Mouse (Mus musculus) bone marrow, adult 2 months (tissue): Measurements from ENCODE around the gene Gramd1b.

Source experiments
- CTCF ChIP-seq: fragments of 200-500 bp; IDR thresholded peaks from 2 replicates; pipeline ENCODE4 v1.5.1; 2011; ENCODE audit warnings: low read length, control low read depth; ENCODE audit not compliant: control insufficient read depth, insufficient read depth
- POLR2A ChIP-seq: fragments of 200-500 bp; IDR thresholded peaks from 2 replicates; pipeline ENCODE4 v1.6.1; 2011; ENCODE audit warnings: low read depth, mild to moderate bottlenecking, control low read depth, low read length, borderline replicate concordance; ENCODE audit not compliant: control insufficient read depth

DNA sequence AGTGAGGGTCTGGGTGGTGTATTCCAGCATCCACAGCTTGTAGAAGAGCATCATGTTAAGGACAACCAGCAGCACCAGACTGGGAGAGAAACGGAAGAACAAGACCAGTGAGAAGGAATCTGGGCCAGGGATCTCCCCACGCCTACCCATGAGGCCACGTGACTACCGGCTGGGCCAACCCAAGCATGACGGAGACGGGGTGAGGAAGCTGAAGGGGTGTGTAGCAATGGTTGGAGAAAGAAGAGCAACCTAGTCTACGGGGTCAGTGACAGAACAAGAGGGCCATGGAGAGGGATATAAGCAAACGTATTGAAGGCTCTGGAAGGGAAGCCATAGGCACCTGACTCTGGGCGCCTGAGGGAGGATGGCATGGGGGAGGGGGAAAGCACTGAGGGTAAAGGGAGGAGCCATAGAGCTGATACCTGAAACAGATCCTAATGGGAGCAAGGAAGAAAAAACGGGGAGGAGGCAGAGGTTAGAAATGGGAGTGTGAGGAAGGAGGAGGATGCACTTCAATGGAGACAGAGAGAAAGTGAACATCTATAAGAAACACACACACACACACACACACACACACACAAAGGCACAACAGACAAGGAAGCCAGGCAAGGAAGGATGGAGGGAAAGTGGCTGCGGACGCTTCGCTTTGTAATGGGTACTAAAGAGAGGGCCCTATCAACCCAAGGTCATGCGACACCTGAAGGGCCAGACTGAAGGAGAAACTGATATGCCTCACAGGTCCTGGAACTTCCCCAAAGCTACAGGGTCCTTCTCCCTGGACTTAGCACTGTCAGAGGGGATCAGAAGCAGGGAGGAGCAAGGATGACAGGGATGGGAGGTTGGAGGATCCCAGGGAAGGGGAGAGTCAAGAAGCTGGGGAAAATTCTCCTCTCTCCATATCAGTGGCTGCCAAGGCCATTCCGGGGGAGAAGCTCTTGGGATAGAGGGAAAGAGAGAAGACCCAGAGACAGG lies 230.9 kb downstream of the Gramd1b start:
- no peak for TF ChIP-seq CTCF
- no peak for TF ChIP-seq POLR2A
